Mouse (Mus musculus) lung, postnatal 4 days (tissue): ENCODE data around the gene Lctl.

Experiments used
- DNase-seq, 2 experiments: peaks; one replicate each; pipeline ENCODE4 v3.0.0; 2021

The Lctl gene

GRCm38 (mm10) chr9:64116876-64117275 lies at the start of gene Lctl:
Gene Lctl (plus strand): TSS chr9:64117147.
- no peak for DNase-seq

GRCm38 (mm10) chr9:64067787-64068186 lies 49.2 kb upstream of the Lctl start:
- no peak for DNase-seq

GRCm38 (mm10) chr9:64068571-64068970 lies 48.4 kb upstream of the Lctl start:
- no peak for DNase-seq

- DNase-seq = peak in 1 of 2 experiments; percentile 35
These were observed 47.8 kb upstream of the Lctl start for GRCm38 (mm10) chr9:64069131-64069530.

GRCm38 (mm10) chr9:64070674-64071073 lies 46.3 kb upstream of the Lctl start:
- no peak for DNase-seq

- DNase-seq = no peak
These were observed 42.1 kb upstream of the Lctl start for GRCm38 (mm10) chr9:64074831-64075230.

- DNase-seq = no peak
These were observed 40.5 kb upstream of the Lctl start for GRCm38 (mm10) chr9:64076412-64076811.

GRCm38 (mm10) chr9:64078386-64078792 lies 38.6 kb upstream of the Lctl start:
- peak; percentile 24 to 77 for DNase-seq

- DNase-seq = no peak
These were observed 37.0 kb upstream of the Lctl start for GRCm38 (mm10) chr9:64079922-64080321.

GRCm38 (mm10) chr9:64084231-64084630 lies 32.7 kb upstream of the Lctl start:
- peak; percentile 47 to 66 for DNase-seq

- DNase-seq = peak; percentile 65 to 79
These were observed 32.1 kb upstream of the Lctl start for GRCm38 (mm10) chr9:64084661-64085399.

- no peak for DNase-seq
These were observed 31.0 kb upstream of the Lctl start for GRCm38 (mm10) chr9:64085976-64086375.

- DNase-seq = no peak
These were observed 30.4 kb upstream of the Lctl start for GRCm38 (mm10) chr9:64086543-64086942.

- DNase-seq = peak; percentile 75 to 88
These were observed 29.3 kb upstream of the Lctl start for GRCm38 (mm10) chr9:64087461-64088235.

GRCm38 (mm10) chr9:64088346-64088745 lies 28.6 kb upstream of the Lctl start:
- DNase-seq = no peak

- peak; percentile 84 to 94 for DNase-seq
These were observed 27.9 kb upstream of the Lctl start for GRCm38 (mm10) chr9:64089004-64089403.

GRCm38 (mm10) chr9:64094083-64094482 lies 22.9 kb upstream of the Lctl start:
- peak; percentile 87 to 94 for DNase-seq

- peak; percentile 46 to 50 for DNase-seq
These were observed 18.7 kb upstream of the Lctl start for GRCm38 (mm10) chr9:64098282-64098681.

- DNase-seq = peak; percentile 79 to 86
These were observed 16.5 kb upstream of the Lctl start for GRCm38 (mm10) chr9:64100442-64100841.

GRCm38 (mm10) chr9:64105301-64105700 lies 11.6 kb upstream of the Lctl start:
- no peak for DNase-seq

GRCm38 (mm10) chr9:64110502-64110901 lies 6.4 kb upstream of the Lctl start:
- no peak for DNase-seq

GRCm38 (mm10) chr9:64114646-64115045 lies 2.3 kb upstream of the Lctl start:
- peak; percentile 43 to 71 for DNase-seq

GRCm38 (mm10) chr9:64115756-64116155 lies 1.2 kb upstream of the Lctl start:
- DNase-seq = no peak

GRCm38 (mm10) chr9:64119898-64120297 lies 3.0 kb downstream of the Lctl start:
- DNase-seq = peak; percentile 62 to 74
